Mouse (Mus musculus) adrenal gland, postnatal 36 days (tissue): Measurements from ENCODE around the gene Hist2h3b. TPM values are rescaled to one million over a fixed set of nuclear protein-coding genes. Genes with fewer than 3 reads are reported as not detected.
"Not testable (repeated sequence)": the region's sequence is repeated elsewhere in the genome, so short reads cannot be mapped to it uniquely, and the experiment has no call there.

Source experiments
- DNase-seq, 2 experiments: peaks; one replicate each; pipeline ENCODE4 v3.0.0; 2021; ENCODE audit warnings: mixed read lengths in 1 of 2
- long read RNA-seq, 2 experiments: library from polyadenylated mRNA; stranded (forward); transcript quantifications; one replicate each; pipeline ENCODE4 v2.0.0; 2021; ENCODE audit warnings: borderline sequencing depth in 2 of 2
- total RNA-seq, 2 experiments: library from RNA; stranded (reverse); gene quantifications; 2 replicates each; pipeline ENCODE4 v1.2.3; 2021

Hist2h3b gene
- 100 to 1,000 TPM in 1 of 2 experiments, 10 to 100 TPM in 1; 100.0 to 108 TPM for total RNA-seq
- long read RNA-seq, experiment 1: 0 reads
- long read RNA-seq, experiment 2: 0 reads

- peak; percentile 80 to 84 for DNase-seq
Measured at GRCm38 (mm10) chr3:96268051-96268775, at the start of gene Hist2h3b. TSS of gene Hist2h3b (plus strand) at chr3:96268654.

GRCm38 (mm10) chr3:96219191-96219641 is 49.2 kb upstream of the Hist2h3b start:
- peak in 1 of 2 experiments; percentile 15 for DNase-seq

GRCm38 (mm10) chr3:96219661-96220130 is 48.8 kb upstream of the Hist2h3b start, which contains the start of the genes Bola1 and Hist2h2ab:
TSS of gene Bola1 (minus strand) at chr3:96219709.
TSS of gene Hist2h2ab (plus strand) at chr3:96219865.
- DNase-seq: peak; percentile 72 to 76

GRCm38 (mm10) chr3:96220131-96220764 is 48.2 kb upstream of the Hist2h3b start:
- not testable (repeated sequence) for DNase-seq

GRCm38 (mm10) chr3:96220765-96221639 is 47.5 kb upstream of the Hist2h3b start, which contains the start of the genes Hist2h2ac and Hist2h2be:
TSS of gene Hist2h2ac (minus strand) at chr3:96220880.
TSS of gene Hist2h2be (plus strand) at chr3:96221119.
- DNase-seq: peak; percentile 86 to 88

GRCm38 (mm10) chr3:96221640-96222038 is 46.8 kb upstream of the Hist2h3b start:
- peak; percentile 30 to 31 for DNase-seq

- DNase-seq: no peak
Measured at GRCm38 (mm10) chr3:96222774-96223173, 45.7 kb upstream of the Hist2h3b start.

- no peak for DNase-seq
Measured at GRCm38 (mm10) chr3:96225421-96225820, 43.0 kb upstream of the Hist2h3b start.

GRCm38 (mm10) chr3:96226695-96227648 is 41.5 kb upstream of the Hist2h3b start:
- DNase-seq: peak; percentile 44 to 56

- peak; percentile 48 to 51 for DNase-seq
Measured at GRCm38 (mm10) chr3:96228828-96229227, 39.6 kb upstream of the Hist2h3b start.

- no peak for DNase-seq
Measured at GRCm38 (mm10) chr3:96230404-96230803, 38.0 kb upstream of the Hist2h3b start.

- DNase-seq: peak; percentile 40 to 46
Measured at GRCm38 (mm10) chr3:96230910-96231757, 37.3 kb upstream of the Hist2h3b start.

- no peak for DNase-seq
Measured at GRCm38 (mm10) chr3:96231758-96232120, 36.7 kb upstream of the Hist2h3b start.

- no peak for DNase-seq
Measured at GRCm38 (mm10) chr3:96234914-96235313, 33.5 kb upstream of the Hist2h3b start.

- DNase-seq: no peak
Measured at GRCm38 (mm10) chr3:96235836-96236235, 32.6 kb upstream of the Hist2h3b start.

GRCm38 (mm10) chr3:96236834-96237334 is 31.6 kb upstream of the Hist2h3b start:
- no peak for DNase-seq

- DNase-seq: no peak
Measured at GRCm38 (mm10) chr3:96237335-96237903, 31.0 kb upstream of the Hist2h3b start.

GRCm38 (mm10) chr3:96237904-96238511 is 30.4 kb upstream of the Hist2h3b start:
- no peak for DNase-seq
